Mouse (Mus musculus): ENCODE measurements around the gene Orc5. TPM values are rescaled to one million over a fixed set of nuclear protein-coding genes. Genes with fewer than 3 reads are reported as not detected.

Orc5 gene
- total RNA-seq, 2 experiments from 2014 or later, result 13.3 to 15.1 TPM

Other genes with a start within 250 kb of the Orc5 start
- gene Reln, start 205.7 kb downstream of the Orc5 start, total RNA-seq (2021), result 10 to 100 TPM; 11.0 to 13.5 TPM
- under 1 TPM in 1 of 2 experiments, not detected in 1; 0.17 TPM for gene Lhfpl3, start 195.6 kb upstream of the Orc5 start, total RNA-seq (2021)